Mouse (Mus musculus) liver, embryonic 15.5 days (tissue): ENCODE results near the gene Fstl3. TPM values are rescaled to one million over a fixed set of nuclear protein-coding genes. Genes with fewer than 3 reads are reported as not detected.

ENCODE experiments used
- ATAC-seq: fragments of 200-750 bp; cut with Nextera tagmentation; 2 replicates; pipeline ENCODE4 v1.8.0; 2017; ENCODE audit warnings: moderate number of reproducible peaks, mild to moderate bottlenecking, moderate library complexity; ENCODE audit not compliant: insufficient read depth
- H3K27ac ChIP-seq: fragments of 300-500 bp; sonication (generic); replicated peaks from 2 replicates; pipeline ENCODE4 v1.5.1; 2015; ENCODE audit warnings: mild to moderate bottlenecking, inconsistent platforms
- H3K27me3 ChIP-seq: fragments of 300-500 bp; sonication (generic); 2 replicates; pipeline ENCODE4 v1.6.1; 2015; ENCODE audit warnings: mild to moderate bottlenecking, inconsistent platforms
- H3K36me3 ChIP-seq: fragments of 300-500 bp; sonication (generic); replicated peaks from 2 replicates; pipeline ENCODE4 v1.6.1; 2015; ENCODE audit warnings: moderate library complexity, mild to moderate bottlenecking, inconsistent platforms
- H3K4me1 ChIP-seq: fragments of 300-500 bp; sonication (generic); replicated peaks from 2 replicates; pipeline ENCODE4 v1.6.1; 2015; ENCODE audit warnings: inconsistent platforms
- H3K4me2 ChIP-seq: fragments of 300-500 bp; sonication (generic); 2 replicates; pipeline ENCODE4 v1.6.1; 2015; ENCODE audit warnings: moderate library complexity, mild to moderate bottlenecking, inconsistent platforms
- H3K4me3 ChIP-seq: fragments of 300-500 bp; sonication (generic); replicated peaks from 2 replicates; pipeline ENCODE4 v1.5.1; 2015; ENCODE audit warnings: mild to moderate bottlenecking, inconsistent platforms
- H3K9ac ChIP-seq: fragments of 300-500 bp; sonication (generic); 2 replicates; pipeline ENCODE4 v1.6.1; 2015; ENCODE audit warnings: moderate library complexity, mild to moderate bottlenecking, inconsistent platforms
- H3K9me3 ChIP-seq: fragments of 300-500 bp; sonication (generic); replicated peaks from 2 replicates; pipeline ENCODE4 v1.6.1; 2016; ENCODE audit warnings: inconsistent platforms
- WGBS: fragments of 180-500 bp; shearing (Covaris S2); methylation state at CpG from one replicate; pipeline ENCODE4 v1.1.7; 2015; ENCODE audit warnings: mixed read lengths; ENCODE audit not compliant: insufficient replicate concordance; 5-methylcytosine and 5-hydroxymethylcytosine counted together
- polyA plus RNA-seq: library from polyadenylated mRNA; unstranded; fragments of >200 nt; fragmentation: Nextera tagmentation; extraction: Ambion mirVana; gene quantifications from 2 replicates; pipeline ENCODE4 v1.2.1, GENCODE M21; 2015

Fstl3 gene
- polyA plus RNA-seq, 1 experiment from 2014 or later: 0.71 TPM

GRCm38 (mm10) chr10:79774486-79775279 is 2.4 kb upstream of the Fstl3 start:
- no peak overlapping the region for H3K9ac ChIP-seq
- peaks cover 49% of the 10 kb centered on the region for H3K27me3 ChIP-seq
- ATAC-seq: no peak
- WGBS: 65% methylated on average over 5 of the region's 5 CpGs
- H3K27ac ChIP-seq: no peak overlapping the region
- no peak overlapping the region for H3K4me3 ChIP-seq
- H3K9me3 ChIP-seq: no peaks in the 10 kb centered on the region
- H3K4me1 ChIP-seq: peaks cover 12% of the 10 kb centered on the region
- H3K36me3 ChIP-seq: no peaks in the 10 kb centered on the region
- H3K4me2 ChIP-seq: no peak overlapping the region

GRCm38 (mm10) chr10:79778006-79778405 is 934 bp downstream of the Fstl3 start:
- no peak overlapping the region for H3K4me2 ChIP-seq

GRCm38 (mm10) chr10:79779193-79779592 is 2.1 kb downstream of the Fstl3 start:
- peak overlapping the region; percentile 78; the same call in 1 of the 2 replicates for H3K4me2 ChIP-seq
- 13% methylated on average over 2 of the region's 2 CpGs for WGBS

More at GRCm38 (mm10) chr10:79778006-79778405, 934 bp downstream of the Fstl3 start:
- WGBS: 31% methylated on average over 15 of the region's 15 CpGs
- H3K9ac ChIP-seq: no peak overlapping the region
- no peak for ATAC-seq
- peaks cover 34% of the 10 kb centered on the region for H3K4me1 ChIP-seq
- H3K27ac ChIP-seq: no peak overlapping the region
- H3K27me3 ChIP-seq: peaks cover 71% of the 10 kb centered on the region
- H3K36me3 ChIP-seq: no peaks in the 10 kb centered on the region
- H3K4me3 ChIP-seq: no peak overlapping the region
- H3K9me3 ChIP-seq: no peaks in the 10 kb centered on the region

GRCm38 (mm10) chr10:79779784-79780663 is 3.0 kb downstream of the Fstl3 start:
- peak; percentile 84 for ATAC-seq
- WGBS: 1% methylated on average over 55 of the region's 55 CpGs
- Histone ChIP-seq H3K4me1 (peaks cover 34% of the 10 kb centered on the region), H3K27me3 (peaks cover 85% of the 10 kb centered on the region), H3K9ac (no peak overlapping the region), H3K36me3 (no peaks in the 10 kb centered on the region), H3K4me3 (peak overlapping the region; percentile 52), H3K27ac (peak overlapping the region; percentile 61), H3K9me3 (no peaks in the 10 kb centered on the region), H3K4me2 (peak overlapping the region; percentile 78)

More at GRCm38 (mm10) chr10:79779193-79779592, 2.1 kb downstream of the Fstl3 start:
- no peak overlapping the region for H3K9ac ChIP-seq
- no peaks in the 10 kb centered on the region for H3K9me3 ChIP-seq
- peaks cover 78% of the 10 kb centered on the region for H3K27me3 ChIP-seq
- H3K27ac ChIP-seq: no peak overlapping the region
- no peak for ATAC-seq
- peaks cover 34% of the 10 kb centered on the region for H3K4me1 ChIP-seq
- H3K36me3 ChIP-seq: no peaks in the 10 kb centered on the region
- no peak overlapping the region for H3K4me3 ChIP-seq

GRCm38 (mm10) chr10:79780664-79781015 is 3.6 kb downstream of the Fstl3 start:
- WGBS: 2% methylated on average over 13 of the region's 13 CpGs

GRCm38 (mm10) chr10:79781139-79781538 is 4.1 kb downstream of the Fstl3 start:
- H3K36me3 ChIP-seq: no peaks in the 10 kb centered on the region
- peaks cover 34% of the 10 kb centered on the region for H3K4me1 ChIP-seq
- no peaks in the 10 kb centered on the region for H3K9me3 ChIP-seq
- H3K4me2 ChIP-seq: peak overlapping the region; percentile 78
- 29% methylated on average over 21 of the region's 21 CpGs for WGBS
- no peak overlapping the region for H3K27ac ChIP-seq
- H3K9ac ChIP-seq: no peak overlapping the region
- H3K4me3 ChIP-seq: peak overlapping the region; percentile 52
- no peak for ATAC-seq
- H3K27me3 ChIP-seq: peaks cover 81% of the 10 kb centered on the region

More at GRCm38 (mm10) chr10:79780664-79781015, 3.6 kb downstream of the Fstl3 start:
- Histone ChIP-seq H3K4me2 (peak overlapping the region; percentile 78), H3K9me3 (no peaks in the 10 kb centered on the region), H3K4me3 (peak overlapping the region; percentile 52), H3K27ac (peak overlapping the region; percentile 61), H3K27me3 (peaks cover 85% of the 10 kb centered on the region), H3K36me3 (no peaks in the 10 kb centered on the region), H3K4me1 (peaks cover 34% of the 10 kb centered on the region), H3K9ac (no peak overlapping the region)
- no peak; the same call in 1 of the 2 replicates for ATAC-seq

- H3K4me3 ChIP-seq: no peak overlapping the region
- H3K4me2 ChIP-seq: no peak overlapping the region
- H3K9ac ChIP-seq: no peak overlapping the region
- ATAC-seq: no peak
- H3K27me3 ChIP-seq: peaks cover 73% of the 10 kb centered on the region
- 50% methylated on average over 5 of the region's 5 CpGs for WGBS
- H3K36me3 ChIP-seq: no peaks in the 10 kb centered on the region
- H3K27ac ChIP-seq: no peak overlapping the region
- peaks cover 32% of the 10 kb centered on the region for H3K4me1 ChIP-seq
- H3K9me3 ChIP-seq: no peaks in the 10 kb centered on the region
These were observed 4.9 kb downstream of the Fstl3 start for GRCm38 (mm10) chr10:79781956-79782355.

- H3K9ac ChIP-seq: no peak overlapping the region
These were observed 6.0 kb downstream of the Fstl3 start for GRCm38 (mm10) chr10:79783050-79783449.

GRCm38 (mm10) chr10:79783920-79784800 is 7.1 kb downstream of the Fstl3 start:
- 51% methylated on average over 27 of the region's 27 CpGs for WGBS
- Histone ChIP-seq H3K27ac (no peak overlapping the region), H3K4me3 (no peak overlapping the region), H3K4me1 (peaks cover 28% of the 10 kb centered on the region), H3K36me3 (no peaks in the 10 kb centered on the region), H3K9ac (no peak overlapping the region), H3K9me3 (no peaks in the 10 kb centered on the region), H3K27me3 (peaks cover 51% of the 10 kb centered on the region), H3K4me2 (no peak overlapping the region)
- no peak for ATAC-seq

More at GRCm38 (mm10) chr10:79783050-79783449, 6.0 kb downstream of the Fstl3 start:
- no peak overlapping the region for H3K27ac ChIP-seq
- WGBS: 52% methylated on average over 7 of the region's 7 CpGs
- H3K27me3 ChIP-seq: peaks cover 62% of the 10 kb centered on the region
- no peak for ATAC-seq
- no peaks in the 10 kb centered on the region for H3K9me3 ChIP-seq
- no peak overlapping the region for H3K4me3 ChIP-seq
- no peaks in the 10 kb centered on the region for H3K36me3 ChIP-seq
- peaks cover 25% of the 10 kb centered on the region for H3K4me1 ChIP-seq
- H3K4me2 ChIP-seq: no peak overlapping the region

GRCm38 (mm10) chr10:79788386-79789158 is 11.5 kb downstream of the Fstl3 start:
- H3K4me2 ChIP-seq: 0 out of 2 replicates have a peak overlapping the region, but pooled peaks have one; percentile 1
- H3K4me3 ChIP-seq: no peak overlapping the region
- no peaks in the 10 kb centered on the region for H3K36me3 ChIP-seq
- H3K4me1 ChIP-seq: peaks cover 15% of the 10 kb centered on the region
- WGBS: 14% methylated on average over 7 of the region's 7 CpGs
- ATAC-seq: no peak
- 0 out of 2 replicates have a peak overlapping the region, but pooled peaks have one; percentile 42 for H3K27ac ChIP-seq
- no peaks in the 10 kb centered on the region for H3K9me3 ChIP-seq
- H3K9ac ChIP-seq: no peak overlapping the region
- peaks cover 13% of the 10 kb centered on the region for H3K27me3 ChIP-seq
